Mouse (Mus musculus) kidney, postnatal 25 days (tissue): Measurements from ENCODE around the gene Cd200.
"Not testable (repeated sequence)": the region's sequence is repeated elsewhere in the genome, so short reads cannot be mapped to it uniquely, and the experiment has no call there.

ENCODE experiments used
- DNase-seq, 2 experiments: peaks; one replicate each; pipeline ENCODE4 v3.0.0; 2021; ENCODE audit warnings: mixed read lengths in 2 of 2

Cd200 gene

GRCm38 (mm10) chr16:45408425-45409063 lies at the start of gene Cd200:
TSS of gene Cd200 (minus strand) at chr16:45409053.
- peak; percentile 63 to 79 for DNase-seq

GRCm38 (mm10) chr16:45454762-45455161 lies 45.9 kb upstream of the Cd200 start:
- no peak for DNase-seq

- DNase-seq: no peak
Measured at GRCm38 (mm10) chr16:45437230-45437739, 28.4 kb upstream of the Cd200 start.

GRCm38 (mm10) chr16:45435591-45435990 lies 26.7 kb upstream of the Cd200 start:
- no peak for DNase-seq

- no peak for DNase-seq
Measured at GRCm38 (mm10) chr16:45427651-45428050, 18.8 kb upstream of the Cd200 start.

GRCm38 (mm10) chr16:45413497-45413896 lies 4.6 kb upstream of the Cd200 start:
- DNase-seq: no peak

- DNase-seq: not testable (repeated sequence)
Measured at GRCm38 (mm10) chr16:45409064-45409446, 202 bp upstream of the Cd200 start.

- DNase-seq: no peak
Measured at GRCm38 (mm10) chr16:45407645-45408400, 1.0 kb downstream of the Cd200 start.

- DNase-seq: no peak
Measured at GRCm38 (mm10) chr16:45407091-45407490, 1.8 kb downstream of the Cd200 start.

- no peak for DNase-seq
Measured at GRCm38 (mm10) chr16:45402951-45403350, 5.9 kb downstream of the Cd200 start.

- DNase-seq: no peak
Measured at GRCm38 (mm10) chr16:45402036-45402435, 6.8 kb downstream of the Cd200 start.

- DNase-seq: no peak
Measured at GRCm38 (mm10) chr16:45399947-45400555, 8.8 kb downstream of the Cd200 start.

GRCm38 (mm10) chr16:45399411-45399810 lies 9.4 kb downstream of the Cd200 start:
- DNase-seq: no peak

GRCm38 (mm10) chr16:45397440-45397839 lies 11.4 kb downstream of the Cd200 start:
- no peak for DNase-seq

- no peak for DNase-seq
Measured at GRCm38 (mm10) chr16:45392246-45392645, 16.6 kb downstream of the Cd200 start.

GRCm38 (mm10) chr16:45391680-45392079 lies 17.2 kb downstream of the Cd200 start:
- DNase-seq: no peak

GRCm38 (mm10) chr16:45390286-45390956 lies 18.4 kb downstream of the Cd200 start:
- DNase-seq: no peak

- DNase-seq: no peak
Measured at GRCm38 (mm10) chr16:45389833-45390232, 19.0 kb downstream of the Cd200 start.

- DNase-seq: no peak
Measured at GRCm38 (mm10) chr16:45389041-45389440, 19.8 kb downstream of the Cd200 start.

- DNase-seq: no peak
Measured at GRCm38 (mm10) chr16:45381811-45382210, 27.0 kb downstream of the Cd200 start.

GRCm38 (mm10) chr16:45378959-45379358 lies 29.9 kb downstream of the Cd200 start:
- DNase-seq: peak in 1 of 2 experiments; percentile 33

GRCm38 (mm10) chr16:45378147-45378943 lies 30.5 kb downstream of the Cd200 start:
- no peak for DNase-seq
